Mouse (Mus musculus) olfactory bulb, adult 2 months (tissue): ENCODE measurements around the gene Mms19. TPM values are rescaled to one million over a fixed set of nuclear protein-coding genes. Genes with fewer than 3 reads are reported as not detected.
A peak's percentile ranks its signal among the peaks of the same experiment; 100 is the strongest.
"Not testable (repeated sequence)": the region's sequence is repeated elsewhere in the genome, so short reads cannot be mapped to it uniquely, and the experiment has no call there.

ENCODE experiments used
- H3K27ac ChIP-seq: fragments of 200-500 bp; 2 replicates; pipeline ENCODE4 v1.5.1; 2012; ENCODE audit warnings: low read depth, low read length; ENCODE audit not compliant: insufficient read depth
- H3K4me1 ChIP-seq: fragments of 200-500 bp; 2 replicates; pipeline ENCODE4 v1.6.1; 2012; ENCODE audit warnings: low read length; ENCODE audit not compliant: control insufficient read depth, insufficient read depth
- H3K4me3 ChIP-seq: fragments of 200-500 bp; 2 replicates; pipeline ENCODE4 v1.5.1; 2012; ENCODE audit warnings: mild to moderate bottlenecking, low read depth, low read length, moderate library complexity; ENCODE audit not compliant: insufficient read depth
- CTCF ChIP-seq: fragments of 200-500 bp; IDR thresholded peaks from 2 replicates; pipeline ENCODE4 v1.5.1; 2012; ENCODE audit warnings: low read depth, mild to moderate bottlenecking, low read length, moderate library complexity; ENCODE audit not compliant: insufficient read depth
- POLR2A ChIP-seq: fragments of 200-500 bp; IDR thresholded peaks from 2 replicates; pipeline ENCODE4 v1.6.1; 2012; ENCODE audit warnings: mild to moderate bottlenecking, low read depth, low read length, moderate library complexity; ENCODE audit not compliant: insufficient read depth
- WGBS: fragments of 180-500 bp; shearing (Covaris S2); methylation state at CpG from one replicate; pipeline ENCODE4 v1.1.7; 2018; 5-methylcytosine and 5-hydroxymethylcytosine counted together
- polyA plus RNA-seq: library from polyadenylated mRNA; stranded (reverse); fragments of >200 nt; gene quantifications from 2 replicates; pipeline ENCODE4 v1.2.4, GENCODE M21; 2012; ENCODE audit warnings: low replicate concordance; ENCODE audit not compliant: missing spikeins, insufficient read depth, insufficient read length

The Mms19 gene
- polyA plus RNA-seq, 1 experiment: not detected

DNA sequence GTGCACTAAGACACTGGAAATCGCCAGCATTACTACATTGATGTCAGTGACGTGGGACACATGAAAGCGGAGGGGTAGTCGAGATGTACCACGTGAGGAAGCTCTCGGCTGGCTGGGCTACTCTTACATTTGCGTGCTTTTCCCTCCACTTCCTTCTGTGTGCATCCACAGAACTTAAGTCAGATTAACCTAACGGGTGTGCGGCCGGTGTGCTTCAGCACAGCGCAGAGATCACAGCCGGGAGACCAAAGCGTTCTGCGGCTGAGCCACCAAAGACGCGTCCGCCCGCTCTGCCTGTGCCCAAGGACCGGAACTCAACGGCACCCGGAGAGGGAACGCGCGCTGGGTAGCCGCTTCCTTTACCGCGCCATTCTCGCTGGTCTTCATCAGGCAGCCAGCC is 48.3 kb downstream of the Mms19 start:
- peak overlapping the region; percentile 92 for H3K4me3 ChIP-seq
- TF ChIP-seq CTCF (no peak), POLR2A (no peak)
- peaks cover 3% of the 10 kb centered on the region; the same call in 1 of the 2 replicates for H3K4me1 ChIP-seq
- 0% methylated on average over 28 of the region's 28 CpGs for WGBS
- no peak overlapping the region for H3K27ac ChIP-seq

DNA sequence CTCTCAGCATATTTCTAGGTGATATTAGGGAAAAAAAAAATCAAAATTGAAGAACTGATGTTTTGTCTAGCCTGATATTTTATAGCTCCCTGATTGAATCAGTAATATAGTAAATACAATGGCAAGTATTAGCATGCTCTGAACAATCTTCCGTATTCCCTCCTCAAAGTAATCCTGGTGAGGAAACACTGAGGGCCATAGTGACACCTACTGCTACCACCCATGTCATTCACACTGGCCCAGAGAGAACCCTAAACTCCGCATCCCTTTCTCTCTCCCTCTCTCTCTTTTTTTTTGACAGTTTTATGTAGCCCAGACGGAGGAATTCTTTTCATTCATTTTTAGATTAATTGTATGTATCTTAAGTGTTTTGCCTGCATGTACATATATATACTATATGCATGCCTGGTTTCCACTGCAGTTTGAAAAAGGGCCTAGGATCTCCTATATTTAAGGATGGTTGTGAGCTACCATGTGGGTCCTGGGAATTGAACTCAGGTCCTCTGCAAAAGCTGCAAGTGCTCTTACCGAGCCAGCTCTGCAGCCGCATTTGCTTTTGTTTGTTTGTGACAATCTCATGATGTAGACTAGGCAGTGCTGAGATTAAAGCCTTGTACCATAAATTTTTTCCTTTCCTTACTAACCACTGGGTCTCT is 60.4 kb downstream of the Mms19 start:
- TF ChIP-seq CTCF: no peak
- no peak for TF ChIP-seq POLR2A
- Histone ChIP-seq H3K27ac (no peak overlapping the region), H3K4me3 (no peak overlapping the region), H3K4me1 (no peaks in the 10 kb centered on the region)
- 79% methylated on average over 5 of the region's 5 CpGs for WGBS

DNA sequence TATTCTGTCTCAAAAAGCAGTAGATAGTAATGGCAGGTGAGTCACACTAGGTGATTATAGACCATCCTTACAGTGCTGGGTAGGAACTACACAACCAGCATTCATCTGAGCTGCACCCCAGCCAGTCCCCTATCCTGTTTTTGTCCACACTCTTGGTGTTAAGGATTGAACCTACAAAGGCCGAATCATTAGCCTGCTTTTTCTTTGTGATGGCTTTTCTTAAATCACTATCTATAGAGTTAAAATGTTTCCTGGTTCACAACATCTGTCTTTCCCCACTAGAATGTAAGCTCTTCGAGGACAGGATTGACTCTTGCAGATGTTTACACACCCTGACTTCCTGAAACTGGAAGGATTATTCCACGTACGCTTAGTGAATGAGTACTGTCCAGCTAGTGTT is 61.5 kb downstream of the Mms19 start:
- WGBS: 78% methylated on average over 4 of the region's 4 CpGs
- Histone ChIP-seq H3K27ac (no peak overlapping the region), H3K4me3 (no peak overlapping the region), H3K4me1 (no peaks in the 10 kb centered on the region)
- no peak for TF ChIP-seq POLR2A
- no peak for TF ChIP-seq CTCF

DNA sequence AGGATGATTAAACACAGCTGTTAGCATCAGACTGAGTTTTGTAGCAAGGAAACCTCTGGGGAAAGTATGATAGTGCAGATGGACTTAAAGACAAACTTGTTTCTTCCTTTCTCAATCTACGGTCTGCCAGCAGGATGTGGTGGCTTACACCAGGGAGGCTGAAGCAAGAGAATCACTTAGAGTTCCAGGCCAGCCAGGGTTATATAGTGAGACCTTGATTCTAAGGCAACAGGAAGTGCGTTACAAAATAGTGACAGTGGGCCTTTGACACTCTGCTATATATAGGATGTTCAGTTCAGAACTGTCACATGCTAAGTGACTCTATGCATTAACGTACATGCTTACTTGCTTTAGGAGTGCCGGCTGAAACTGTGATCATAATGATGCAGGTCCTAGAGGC is 64.1 kb downstream of the Mms19 start:
- Histone ChIP-seq H3K4me1 (peaks cover 5% of the 10 kb centered on the region), H3K4me3 (no peak overlapping the region), H3K27ac (no peak overlapping the region)
- WGBS: 86% methylated on average over 4 of the region's 4 CpGs
- TF ChIP-seq CTCF (no peak), POLR2A (no peak)

DNA sequence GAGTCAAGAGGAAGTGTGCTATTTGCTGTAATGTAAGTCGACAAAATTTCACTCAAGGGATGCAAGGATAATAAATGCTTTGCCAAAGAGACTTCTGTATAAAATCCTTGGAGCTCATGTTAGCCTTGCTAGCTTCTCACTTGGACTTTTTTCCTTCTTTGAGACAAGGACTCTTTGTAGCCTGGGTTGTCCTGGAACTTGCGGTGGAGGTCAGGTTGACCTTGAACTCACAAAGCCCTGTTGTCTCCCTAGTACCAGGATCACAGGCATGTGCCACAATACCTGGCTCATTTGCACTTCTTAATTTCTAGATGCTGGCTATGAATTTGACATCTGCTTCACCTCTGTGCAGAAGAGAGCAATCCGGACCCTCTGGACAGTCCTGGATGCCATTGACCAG is 65.7 kb downstream of the Mms19 start:
- H3K4me1 ChIP-seq: peaks cover 5% of the 10 kb centered on the region
- H3K27ac ChIP-seq: no peak overlapping the region
- TF ChIP-seq CTCF: no peak
- TF ChIP-seq POLR2A: no peak
- WGBS: 80% methylated on average over 3 of the region's 3 CpGs
- H3K4me3 ChIP-seq: no peak overlapping the region

DNA sequence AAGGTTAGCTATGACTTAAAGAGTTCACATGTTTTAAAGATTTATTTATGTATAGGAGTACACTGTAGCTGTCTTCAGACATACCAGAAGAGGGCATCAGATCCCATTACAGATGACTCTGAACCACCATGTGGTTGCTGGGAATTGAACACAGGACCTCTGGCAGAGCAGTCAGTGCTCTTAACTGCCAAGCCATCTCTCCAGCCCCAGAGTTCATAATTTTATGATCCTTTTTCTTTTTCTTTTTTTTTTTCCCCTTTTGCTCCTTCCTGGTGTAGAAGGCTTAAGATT is 66.4 kb downstream of the Mms19 start:
- H3K4me1 ChIP-seq, H3K27ac ChIP-seq, H3K4me3 ChIP-seq: not testable (repeated sequence)

DNA sequence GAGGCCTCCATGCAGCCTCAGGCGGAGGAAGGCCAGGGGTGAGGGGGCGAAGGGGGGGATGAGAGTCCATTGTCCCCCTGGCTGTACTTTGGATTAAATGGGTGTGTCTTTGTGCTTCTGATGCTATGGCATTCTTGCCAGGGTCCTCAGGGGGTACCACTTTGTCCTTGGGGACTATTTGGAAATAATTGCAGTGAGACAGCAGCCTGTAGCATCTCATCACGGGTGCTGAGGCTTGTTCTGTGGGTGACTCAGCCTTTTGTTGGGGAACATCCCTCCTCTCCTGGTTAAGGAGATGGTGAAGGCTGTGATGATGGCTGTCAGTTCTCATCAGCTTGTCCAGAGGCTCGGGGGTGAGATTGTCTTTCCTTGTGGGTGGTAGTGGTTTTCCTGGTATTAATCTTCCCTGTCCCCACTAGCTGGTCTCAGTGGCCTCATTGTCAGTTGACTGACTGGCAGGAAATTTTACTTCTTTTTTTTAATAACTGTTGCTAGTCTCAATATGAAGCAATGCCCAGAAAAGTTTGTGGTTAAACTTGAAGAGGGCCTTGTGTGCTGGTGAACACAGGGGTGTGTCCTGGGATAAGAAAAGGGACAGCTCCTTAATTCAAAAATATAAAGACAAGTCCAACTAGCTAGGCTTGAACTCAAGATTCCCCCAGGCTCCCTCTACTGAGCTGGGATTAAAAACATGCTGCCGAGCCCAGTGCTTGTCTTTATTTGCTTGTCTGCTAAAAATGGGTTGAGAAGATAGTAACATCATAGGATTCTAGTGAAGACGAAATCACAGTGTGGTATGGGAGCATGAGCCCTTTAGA is 67.0 kb downstream of the Mms19 start:
- peak overlapping the region; percentile 19 for H3K4me3 ChIP-seq
- TF ChIP-seq CTCF: no peak
- TF ChIP-seq POLR2A: no peak
- peaks cover 5% of the 10 kb centered on the region for H3K4me1 ChIP-seq
- WGBS: 30% methylated on average over 6 of the region's 6 CpGs
- no peak overlapping the region for H3K27ac ChIP-seq

DNA sequence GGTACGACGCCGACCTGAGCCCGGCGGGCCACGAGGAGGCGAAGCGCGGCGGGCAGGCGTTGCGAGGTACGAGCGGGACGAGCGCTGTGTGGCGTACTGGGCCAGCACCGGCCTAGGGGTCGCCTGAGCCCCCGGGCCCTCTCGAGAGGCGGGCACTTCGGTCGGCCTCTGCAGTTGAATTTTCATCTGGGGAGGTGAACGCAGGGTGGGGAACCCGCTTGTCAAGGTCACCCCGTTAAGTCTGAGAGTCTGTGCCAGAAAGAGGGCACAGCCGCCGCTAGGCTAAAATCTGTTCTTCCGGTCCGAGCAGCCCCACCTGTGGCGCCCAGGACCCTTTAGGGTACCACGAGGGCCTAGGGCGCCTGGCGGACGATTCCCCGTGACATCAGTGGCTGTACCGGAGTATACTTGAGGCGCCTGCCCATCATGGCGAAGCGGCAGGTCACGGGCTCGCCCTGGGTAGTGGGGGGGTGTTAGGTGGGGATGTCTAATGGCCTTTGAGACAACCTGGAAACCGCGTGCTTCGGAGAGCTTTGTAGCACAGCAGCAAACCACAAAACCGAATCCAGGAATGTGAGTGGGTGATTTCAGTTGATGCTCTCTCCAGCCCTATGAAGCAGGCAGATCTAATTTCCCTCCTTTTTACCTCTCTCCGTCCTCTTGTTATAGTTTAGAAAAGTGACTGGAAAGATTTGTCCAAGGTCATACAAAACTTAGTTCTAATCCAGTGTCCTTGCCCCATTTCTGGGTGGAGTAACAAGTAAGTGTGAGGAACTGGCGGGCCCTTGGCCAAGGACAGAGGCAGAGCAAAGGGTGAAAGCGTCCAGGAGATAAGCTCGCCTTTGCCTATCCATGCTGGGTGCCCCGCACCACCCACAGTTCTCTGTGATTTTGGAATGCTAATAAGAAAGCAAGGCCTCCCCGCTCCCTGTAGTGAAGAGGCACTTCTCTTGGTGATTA is 68.6 kb downstream of the Mms19 start:
- H3K27ac ChIP-seq: peak overlapping the region; percentile 66
- no peak for TF ChIP-seq POLR2A
- H3K4me3 ChIP-seq: peak overlapping the region; percentile 80
- peaks cover 5% of the 10 kb centered on the region for H3K4me1 ChIP-seq
- under 1% methylated on average over 53 of the region's 53 CpGs for WGBS

DNA sequence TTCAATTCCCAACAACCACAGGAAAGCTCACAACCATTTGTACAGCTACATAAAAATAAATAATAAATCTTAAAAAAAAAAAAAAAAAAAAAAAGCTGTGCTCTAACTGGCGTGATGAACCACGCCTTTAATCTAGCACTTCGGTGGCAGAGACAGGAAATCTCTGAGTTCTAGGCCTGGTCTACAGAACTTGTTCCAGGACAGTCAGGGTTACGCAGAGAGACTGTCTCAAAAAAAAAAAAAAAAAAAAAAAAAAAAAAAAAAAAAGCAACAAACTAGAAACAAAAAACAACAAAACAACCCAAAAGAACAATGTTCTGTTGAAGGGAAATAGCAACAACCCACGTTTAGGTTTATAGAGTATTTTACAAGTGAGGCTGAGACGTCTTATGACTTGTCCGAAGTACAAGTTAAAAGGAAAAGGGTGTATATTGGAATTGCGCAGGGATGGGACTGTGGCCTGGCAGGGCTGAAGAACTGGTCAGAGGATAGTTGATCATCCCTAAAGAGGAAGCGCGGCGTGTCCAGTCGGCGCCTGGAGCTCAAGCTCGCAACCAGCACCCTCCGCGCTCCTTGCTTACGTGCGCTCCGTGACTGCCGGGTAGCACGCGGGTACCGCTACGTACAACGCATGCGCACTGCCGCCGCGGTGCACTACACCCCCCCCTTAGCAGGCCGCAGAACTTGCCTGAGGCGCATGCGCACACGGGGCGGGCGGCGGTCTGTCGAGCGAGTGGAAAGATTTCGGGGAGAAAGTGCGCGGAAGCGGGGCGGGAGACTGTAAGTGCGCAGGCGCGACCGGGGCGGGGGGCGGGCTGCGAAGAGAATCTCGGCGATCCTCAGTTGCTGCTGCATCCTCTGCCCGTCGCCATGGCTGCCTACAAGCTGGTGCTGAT is 69.5 kb downstream of the Mms19 start, which contains the start of gene Pgam1:
TSS of gene Pgam1 (plus strand) at position 746 of the 896 bp plus-strand sequence.
- TF ChIP-seq POLR2A (peak; percentile 72), CTCF (no peak)
- peak within 1 kb of the TSS; percentile 74 for H3K27ac ChIP-seq
- peaks cover 5% of the 10 kb centered on the region for H3K4me1 ChIP-seq
- WGBS: 3% methylated on average over 54 of the region's 54 CpGs
- peak within 1 kb of the TSS; percentile 80 for H3K4me3 ChIP-seq
